Mouse (Mus musculus) brain, embryonic 14.5 days (tissue): Measurements from ENCODE around the gene Barx1.

Experiments used
- CTCF ChIP-seq: fragments of 200-500 bp; IDR thresholded peaks from 2 replicates; pipeline ENCODE4 v1.5.1; 2012; ENCODE audit warnings: inconsistent platforms, mild to moderate bottlenecking, moderate library complexity, borderline replicate concordance; ENCODE audit not compliant: insufficient read depth, insufficient read length; ENCODE audit errors: extremely low read depth
- POLR2A ChIP-seq: fragments of 200-500 bp; IDR thresholded peaks from 2 replicates; pipeline ENCODE4 v1.6.1; 2012; ENCODE audit warnings: mild to moderate bottlenecking, inconsistent platforms, borderline replicate concordance; ENCODE audit not compliant: poor library complexity, insufficient read depth, insufficient read length, severe bottlenecking; ENCODE audit errors: extremely low read depth

DNA sequence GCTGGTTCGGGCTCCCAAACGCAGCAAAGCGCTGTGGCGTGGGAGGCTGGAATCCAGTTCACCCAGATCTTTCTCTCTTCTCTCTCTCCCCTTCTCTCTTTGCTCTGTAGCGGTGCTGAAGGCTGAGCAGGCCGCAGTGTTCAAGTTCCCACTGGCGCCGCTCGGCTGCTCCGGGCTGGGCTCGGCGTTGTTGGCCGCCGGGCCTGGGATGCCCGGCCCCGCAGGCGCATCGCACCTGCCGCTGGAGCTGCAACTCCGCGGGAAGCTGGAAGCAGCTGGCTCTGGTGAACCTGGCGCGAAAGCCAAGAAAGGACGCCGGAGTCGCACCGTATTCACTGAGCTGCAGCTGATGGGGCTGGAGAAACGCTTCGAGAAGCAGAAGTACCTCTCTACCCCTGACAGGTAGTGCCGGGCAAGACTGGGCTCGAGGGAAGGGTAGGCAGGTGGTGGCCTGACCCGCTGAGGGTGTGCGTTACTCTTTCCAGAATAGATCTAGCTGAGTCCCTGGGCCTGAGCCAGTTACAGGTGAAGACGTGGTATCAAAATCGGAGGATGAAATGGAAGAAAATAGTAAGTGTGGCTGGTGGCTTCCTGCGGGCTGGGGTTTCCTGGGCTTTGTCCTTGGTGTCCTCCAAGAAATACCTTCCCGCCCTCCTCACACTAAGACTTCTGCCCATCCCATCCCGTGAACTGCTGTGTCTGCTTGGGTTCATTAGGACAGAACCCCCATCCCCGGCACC lies 2.3 kb downstream of the Barx1 start:
- TF ChIP-seq CTCF = no peak
- no peak for TF ChIP-seq POLR2A
